ENCODE assay signal across 8 mouse cellular contexts in the genomic region with DNA sequence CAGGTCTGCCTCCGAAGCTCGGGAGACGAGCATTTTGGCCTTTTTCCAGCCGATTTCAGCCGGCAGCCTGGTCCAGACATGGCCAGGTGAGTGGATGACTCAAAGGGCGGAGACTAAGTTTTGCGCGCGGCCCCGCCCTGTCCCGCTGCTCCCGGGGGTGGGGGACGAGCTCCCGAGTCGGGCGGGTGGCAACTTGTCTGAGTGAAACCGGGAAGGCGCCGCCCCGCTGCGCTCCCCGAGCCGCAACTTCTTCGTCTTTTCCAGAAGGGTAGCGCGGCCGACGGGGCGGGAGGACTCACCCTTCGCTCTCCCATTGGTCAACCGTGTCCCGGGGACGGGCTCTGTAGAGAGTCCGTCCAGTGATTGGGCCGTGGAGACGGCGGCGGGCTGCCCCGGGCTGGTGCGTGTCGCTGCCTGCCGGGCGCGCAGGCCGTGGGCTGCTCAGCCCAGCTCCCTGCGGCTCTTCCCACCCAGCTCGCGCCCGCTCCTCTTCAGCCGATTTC. TPM values are rescaled to one million over a fixed set of nuclear protein-coding genes. Genes with fewer than 3 reads are reported as not detected.
DNase-seq lines count a peak whose midpoint lies in the region; ATAC-seq and TF ChIP-seq lines count a peak whose summit lies in the region.

No protein-coding gene starts in this region.

- H3K9ac ChIP-seq in hindbrain, postnatal 0 days (replicated peaks; ENCODE audit: low read length): peak overlapping the region; percentile 17; the same call in 1 of the 2 replicates

- no peaks in the 10 kb centered on the region for H3K9me3 ChIP-seq in hindbrain, postnatal 0 days (ENCODE audit: low read length)

- no peak for TF ChIP-seq CTCF in cortical plate, adult 2 months (IDR thresholded peaks at IDR 0.05; ENCODE audit: extremely low read depth, insufficient read depth, low read length)
- 0 out of 2 replicates have a peak, but pooled peaks have one; percentile 7 for TF ChIP-seq CTCF in gastrocnemius, adult 2 months (IDR thresholded peaks at IDR 0.05)
- TF ChIP-seq CTCF in hindbrain, postnatal 0 days (IDR thresholded peaks at IDR 0.05; ENCODE audit: low read depth): no peak

- peak; percentile 85 for ATAC-seq in activated CD4-positive, CD25-positive, alpha-beta regulatory T cell, adult 4 months
- peak; percentile 91 for ATAC-seq in hindbrain, postnatal 0 days

- no peak overlapping the region for H3K27ac ChIP-seq in cortical plate, adult 2 months (ENCODE audit: insufficient read depth, low read length)
- H3K27ac ChIP-seq in gastrocnemius, adult 2 months: peak overlapping the region; percentile 77
- H3K27ac ChIP-seq in hindbrain, postnatal 0 days: no peak overlapping the region

- H3K4me2 ChIP-seq in hindbrain, postnatal 0 days (ENCODE audit: low read depth, low read length): peak overlapping the region; percentile 80

- peaks cover 28% of the 10 kb centered on the region for H3K27me3 ChIP-seq in hindbrain, postnatal 0 days (ENCODE audit: insufficient read depth, low read length)

- no peak for TF ChIP-seq POLR2A in cortical plate, adult 2 months (IDR thresholded peaks at IDR 0.05; ENCODE audit: extremely low read depth, insufficient read depth, low read length)

- WGBS in hindbrain, postnatal 0 days: under 1% methylated on average over 47 of the region's 50 CpGs

- H3K36me3 ChIP-seq in hindbrain, postnatal 0 days (ENCODE audit: insufficient read depth, low read length): peaks cover 9% of the 10 kb centered on the region; the same call in 1 of the 2 replicates

- H3K4me1 ChIP-seq in cortical plate, adult 2 months (ENCODE audit: control insufficient read depth, insufficient read depth, low read length): peaks cover 2% of the 10 kb centered on the region; the same call in 1 of the 2 replicates
- H3K4me1 ChIP-seq in hindbrain, postnatal 0 days (ENCODE audit: insufficient read depth, low read length): peaks cover 8% of the 10 kb centered on the region

- H3K4me3 ChIP-seq in cortical plate, adult 2 months (ENCODE audit: insufficient read depth, low read length): peak overlapping the region; percentile 29
- peak overlapping the region; percentile 76 for H3K4me3 ChIP-seq in gastrocnemius, adult 2 months
- H3K4me3 ChIP-seq in hindbrain, postnatal 0 days (ENCODE audit: low read length): peak overlapping the region; percentile 44

- intact Hi-C loops in gastrocnemius, adult 2 months (cut with DNase I): loop anchor here (10.0 kb wide), 1 partner anchor 175 kb away; no protein-coding TSS in a partner anchor

- DNase-seq in gastrocnemius, adult 2 months: peak; percentile 96
- DNase-seq in hindbrain, postnatal 0 days (ENCODE audit: low spot score): peak; percentile 79
- peak; percentile 71 to 82 for DNase-seq in left cerebral cortex, adult 18-20 months (ENCODE audit: low spot score in 2 of 2)
- peak; percentile 92 to 96 for DNase-seq in lung, postnatal 4 days
- peak; percentile 91 for DNase-seq in retina, postnatal 1 day
- peak; percentile 94 for DNase-seq in urinary bladder, adult 2 months (ENCODE audit: low spot score)

RNA-seq across cellular contexts. Expression of gene Sfn, which starts 2.3 kb away (rescaled TPM):
- polyA plus RNA-seq in activated CD4-positive, CD25-positive, alpha-beta regulatory T cell, adult 4 months (2017; shearing (Covaris generic)): 10 to 100 TPM; 10.2 to 22.2 TPM
- 2.1 and 2.6 TPM in 2 replicates for polyA plus RNA-seq in cortical plate, adult 2 months (2012; rRNA removed)
- 1 to 10 TPM; 1.1 to 1.5 TPM for total RNA-seq in gastrocnemius, adult 2 months (2021)
- total RNA-seq in hindbrain, postnatal 0 days (2014; rRNA removed): 1.1 and 2.8 TPM in 2 replicates
- 1.2 and 1.4 TPM in 2 replicates for polyA plus RNA-seq in hindbrain, postnatal 0 days (2015; fragmentation: Nextera tagmentation; extraction: Ambion mirVana)
- 1 to 10 TPM; 1.4 to 2.6 TPM for total RNA-seq in left cerebral cortex, adult 18-20 months (2021)
- polyA plus RNA-seq in urinary bladder, adult 2 months (2012; rRNA removed): 218 and 326 TPM in 2 replicates

RNA-seq across cellular contexts. Expression of gene Gpn2, which starts 15.5 kb away (rescaled TPM):
- polyA plus RNA-seq in activated CD4-positive, CD25-positive, alpha-beta regulatory T cell, adult 4 months (2017; shearing (Covaris generic)): 1 to 10 TPM; 7.8 to 7.9 TPM
- 19.4 and 22.2 TPM in 2 replicates for polyA plus RNA-seq in cortical plate, adult 2 months (2012; rRNA removed)
- 1 to 10 TPM; 4.9 to 6.3 TPM for total RNA-seq in gastrocnemius, adult 2 months (2021)
- 20.0 and 32.2 TPM in 2 replicates for total RNA-seq in hindbrain, postnatal 0 days (2014; rRNA removed)
- 16.9 and 18.6 TPM in 2 replicates for polyA plus RNA-seq in hindbrain, postnatal 0 days (2015; fragmentation: Nextera tagmentation; extraction: Ambion mirVana)
- 10 to 100 TPM in 1 of 2 experiments, 1 to 10 TPM in 1; 9.9 to 11.6 TPM for total RNA-seq in left cerebral cortex, adult 18-20 months (2021)
- 20.5 and 25.2 TPM in 2 replicates for polyA plus RNA-seq in urinary bladder, adult 2 months (2012; rRNA removed)

RNA-seq across cellular contexts. Expression of gene Gpatch3, which starts 25.1 kb away (rescaled TPM):
- polyA plus RNA-seq in activated CD4-positive, CD25-positive, alpha-beta regulatory T cell, adult 4 months (2017; shearing (Covaris generic)): 1 to 10 TPM; 1.1 to 1.7 TPM
- 6.3 and 7.6 TPM in 2 replicates for polyA plus RNA-seq in cortical plate, adult 2 months (2012; rRNA removed)
- 1 to 10 TPM; 3.0 to 3.2 TPM for total RNA-seq in gastrocnemius, adult 2 months (2021)
- 8.3 and 8.8 TPM in 2 replicates for total RNA-seq in hindbrain, postnatal 0 days (2014; rRNA removed)
- polyA plus RNA-seq in hindbrain, postnatal 0 days (2015; fragmentation: Nextera tagmentation; extraction: Ambion mirVana): 6.1 and 6.3 TPM in 2 replicates
- total RNA-seq in left cerebral cortex, adult 18-20 months (2021): 1 to 10 TPM; 8.3 to 10.0 TPM
- polyA plus RNA-seq in urinary bladder, adult 2 months (2012; rRNA removed): 4.5 and 4.6 TPM in 2 replicates

RNA-seq across cellular contexts. Expression of gene Nr0b2, which starts 46.4 kb away (rescaled TPM):
- polyA plus RNA-seq in activated CD4-positive, CD25-positive, alpha-beta regulatory T cell, adult 4 months (2017; shearing (Covaris generic)): not detected
- not detected in 2 replicates for polyA plus RNA-seq in cortical plate, adult 2 months (2012; rRNA removed)
- total RNA-seq in gastrocnemius, adult 2 months (2021): not detected
- 0.47 TPM in 1 of 2 replicates, not detected in the other for total RNA-seq in hindbrain, postnatal 0 days (2014; rRNA removed)
- 0.21 and 0.26 TPM in 2 replicates for polyA plus RNA-seq in hindbrain, postnatal 0 days (2015; fragmentation: Nextera tagmentation; extraction: Ambion mirVana)
- total RNA-seq in left cerebral cortex, adult 18-20 months (2021): not detected
- not detected in 2 replicates for polyA plus RNA-seq in urinary bladder, adult 2 months (2012; rRNA removed)

RNA-seq across cellular contexts. Expression of gene Zdhhc18, which starts 50.3 kb away (rescaled TPM):
- 10 to 100 TPM; 25.8 to 28.8 TPM for polyA plus RNA-seq in activated CD4-positive, CD25-positive, alpha-beta regulatory T cell, adult 4 months (2017; shearing (Covaris generic))
- 36.8 and 38.4 TPM in 2 replicates for polyA plus RNA-seq in cortical plate, adult 2 months (2012; rRNA removed)
- total RNA-seq in gastrocnemius, adult 2 months (2021): 10 to 100 TPM; 25.4 to 32.3 TPM
- total RNA-seq in hindbrain, postnatal 0 days (2014; rRNA removed): 17.4 and 22.6 TPM in 2 replicates
- 8.2 and 10.2 TPM in 2 replicates for polyA plus RNA-seq in hindbrain, postnatal 0 days (2015; fragmentation: Nextera tagmentation; extraction: Ambion mirVana)
- total RNA-seq in left cerebral cortex, adult 18-20 months (2021): 10 to 100 TPM; 35.5 to 39.2 TPM
- 17.8 and 19.7 TPM in 2 replicates for polyA plus RNA-seq in urinary bladder, adult 2 months (2012; rRNA removed)
